Mouse (Mus musculus): Measurements from ENCODE around the gene Trim28. TPM values are rescaled to one million over a fixed set of nuclear protein-coding genes. Genes with fewer than 3 reads are reported as not detected.

The Trim28 gene
- polyA plus RNA-seq, 1 experiment from 2014 or later: 346 TPM

GRCm38 (mm10) chr7:13039181-13039580 lies 40.3 kb downstream of the Trim28 start:
- DNase-seq (ENCODE audit: low spot score) (no peak), ATAC-seq (replicated peaks; ENCODE audit: low FRiP score) (no peak)
- Histone ChIP-seq H3K9me3 (ENCODE audit: control insufficient read depth, low read length) (peaks cover 3% of the 10 kb centered on the region; the same call in 1 of the 2 replicates), H3K27me3 (replicated peaks; ENCODE audit: control insufficient read depth, insufficient read depth, low read length) (peaks cover 25% of the 10 kb centered on the region), H3K4me2 (peak overlapping the region; percentile 94), H3K4me1 (replicated peaks; ENCODE audit: control insufficient read depth, insufficient read depth, low read length) (peaks cover 33% of the 10 kb centered on the region), H3K4me3 (ENCODE audit: low read depth, low read length) (peak overlapping the region; percentile 85; the same call in 1 of the 2 replicates), H3K36me3 (ENCODE audit: control insufficient read depth, insufficient read depth, low read length) (peaks cover 12% of the 10 kb centered on the region), H3K27ac (ENCODE audit: low read depth, low read length) (peak overlapping the region; percentile 98; the same call in 1 of the 2 replicates), H3K9ac (ENCODE audit: low read depth, low read length) (peak overlapping the region; percentile 99)
- 42% methylated on average over 1 of the region's 1 CpGs for WGBS

GRCm38 (mm10) chr7:13041256-13041655 lies 42.3 kb downstream of the Trim28 start:
- ATAC-seq (replicated peaks; ENCODE audit: low FRiP score) (no peak), DNase-seq (ENCODE audit: low spot score) (no peak)
- no peak overlapping the region for H3K9ac ChIP-seq (ENCODE audit: low read depth, low read length)
- no peak overlapping the region for H3K27ac ChIP-seq (ENCODE audit: low read depth, low read length)
- H3K27me3 ChIP-seq (replicated peaks; ENCODE audit: control insufficient read depth, insufficient read depth, low read length): peaks cover 37% of the 10 kb centered on the region
- H3K4me1 ChIP-seq (replicated peaks; ENCODE audit: control insufficient read depth, insufficient read depth, low read length): peaks cover 28% of the 10 kb centered on the region
- H3K4me2 ChIP-seq: no peak overlapping the region
- H3K4me3 ChIP-seq (ENCODE audit: low read depth, low read length): no peak overlapping the region
- H3K9me3 ChIP-seq (ENCODE audit: control insufficient read depth, low read length): peaks cover 3% of the 10 kb centered on the region; the same call in 1 of the 2 replicates
- H3K36me3 ChIP-seq (ENCODE audit: control insufficient read depth, insufficient read depth, low read length): no peaks in the 10 kb centered on the region; the same call in 1 of the 2 replicates
- WGBS: 65% methylated on average over 1 of the region's 1 CpGs

- no peak overlapping the region for H3K27ac ChIP-seq (ENCODE audit: low read depth, low read length)
- peaks cover 3% of the 10 kb centered on the region; the same call in 1 of the 2 replicates for H3K9me3 ChIP-seq (ENCODE audit: control insufficient read depth, low read length)
- no peak overlapping the region for H3K9ac ChIP-seq (ENCODE audit: low read depth, low read length)
- ATAC-seq (replicated peaks; ENCODE audit: low FRiP score) (no peak), DNase-seq (ENCODE audit: low spot score) (no peak)
- no peak overlapping the region for H3K4me3 ChIP-seq (ENCODE audit: low read depth, low read length)
- peaks cover 37% of the 10 kb centered on the region for H3K27me3 ChIP-seq (replicated peaks; ENCODE audit: control insufficient read depth, insufficient read depth, low read length)
- H3K36me3 ChIP-seq (ENCODE audit: control insufficient read depth, insufficient read depth, low read length): no peaks in the 10 kb centered on the region
- WGBS: 73% methylated on average over 6 of the region's 6 CpGs
- peaks cover 22% of the 10 kb centered on the region for H3K4me1 ChIP-seq (replicated peaks; ENCODE audit: control insufficient read depth, insufficient read depth, low read length)
- H3K4me2 ChIP-seq: no peak overlapping the region
Measured at GRCm38 (mm10) chr7:13042511-13042910, 43.6 kb downstream of the Trim28 start.

- ATAC-seq (replicated peaks; ENCODE audit: low FRiP score) (no peak), DNase-seq (ENCODE audit: low spot score) (no peak)
- Histone ChIP-seq H3K4me1 (replicated peaks; ENCODE audit: control insufficient read depth, insufficient read depth, low read length) (peaks cover 22% of the 10 kb centered on the region), H3K27me3 (replicated peaks; ENCODE audit: control insufficient read depth, insufficient read depth, low read length) (peaks cover 37% of the 10 kb centered on the region), H3K9me3 (ENCODE audit: control insufficient read depth, low read length) (peaks cover 3% of the 10 kb centered on the region; the same call in 1 of the 2 replicates), H3K36me3 (ENCODE audit: control insufficient read depth, insufficient read depth, low read length) (no peaks in the 10 kb centered on the region), H3K4me2 (peak overlapping the region; percentile 77), H3K4me3 (ENCODE audit: low read depth, low read length) (peak overlapping the region; percentile 49), H3K9ac (ENCODE audit: low read depth, low read length) (no peak overlapping the region), H3K27ac (ENCODE audit: low read depth, low read length) (no peak overlapping the region)
- 38% methylated on average over 16 of the region's 16 CpGs for WGBS
Measured at GRCm38 (mm10) chr7:13043120-13043444, 44.2 kb downstream of the Trim28 start.

GRCm38 (mm10) chr7:13043445-13044253 lies 44.7 kb downstream of the Trim28 start:
- peaks cover 37% of the 10 kb centered on the region for H3K27me3 ChIP-seq (replicated peaks; ENCODE audit: control insufficient read depth, insufficient read depth, low read length)
- H3K9ac ChIP-seq (ENCODE audit: low read depth, low read length): peak overlapping the region; percentile 52
- peaks cover 3% of the 10 kb centered on the region; the same call in 1 of the 2 replicates for H3K9me3 ChIP-seq (ENCODE audit: control insufficient read depth, low read length)
- DNase-seq (ENCODE audit: low spot score) (peak; percentile 58), ATAC-seq (replicated peaks; ENCODE audit: low FRiP score) (no peak; the same call in 1 of the 2 replicates)
- H3K36me3 ChIP-seq (ENCODE audit: control insufficient read depth, insufficient read depth, low read length): no peaks in the 10 kb centered on the region
- peak overlapping the region; percentile 49 for H3K4me3 ChIP-seq (ENCODE audit: low read depth, low read length)
- no peak overlapping the region for H3K27ac ChIP-seq (ENCODE audit: low read depth, low read length)
- 4% methylated on average over 88 of the region's 88 CpGs for WGBS
- H3K4me2 ChIP-seq: peak overlapping the region; percentile 77
- peaks cover 21% of the 10 kb centered on the region for H3K4me1 ChIP-seq (replicated peaks; ENCODE audit: control insufficient read depth, insufficient read depth, low read length)

GRCm38 (mm10) chr7:13044254-13044625 lies 45.3 kb downstream of the Trim28 start:
- Histone ChIP-seq H3K4me3 (ENCODE audit: low read depth, low read length) (peak overlapping the region; percentile 49), H3K36me3 (ENCODE audit: control insufficient read depth, insufficient read depth, low read length) (no peaks in the 10 kb centered on the region), H3K9ac (ENCODE audit: low read depth, low read length) (peak overlapping the region; percentile 52), H3K27ac (ENCODE audit: low read depth, low read length) (no peak overlapping the region), H3K27me3 (replicated peaks; ENCODE audit: control insufficient read depth, insufficient read depth, low read length) (peaks cover 37% of the 10 kb centered on the region), H3K4me1 (replicated peaks; ENCODE audit: control insufficient read depth, insufficient read depth, low read length) (peaks cover 15% of the 10 kb centered on the region), H3K9me3 (ENCODE audit: control insufficient read depth, low read length) (peaks cover 3% of the 10 kb centered on the region; the same call in 1 of the 2 replicates), H3K4me2 (peak overlapping the region; percentile 77)
- ATAC-seq (replicated peaks; ENCODE audit: low FRiP score) (0 out of 2 replicates have a peak, but pooled peaks have one; percentile 6), DNase-seq (ENCODE audit: low spot score) (peak; percentile 35)
- WGBS: 4% methylated on average over 23 of the region's 23 CpGs

- ATAC-seq (replicated peaks; ENCODE audit: low FRiP score) (peak; percentile 53; the same call in 1 of the 2 replicates), DNase-seq (ENCODE audit: low spot score) (peak; percentile 54)
- Histone ChIP-seq H3K4me3 (ENCODE audit: low read depth, low read length) (no peak overlapping the region), H3K36me3 (ENCODE audit: control insufficient read depth, insufficient read depth, low read length) (no peaks in the 10 kb centered on the region), H3K4me1 (replicated peaks; ENCODE audit: control insufficient read depth, insufficient read depth, low read length) (peaks cover 14% of the 10 kb centered on the region), H3K9me3 (ENCODE audit: control insufficient read depth, low read length) (peaks cover 3% of the 10 kb centered on the region; the same call in 1 of the 2 replicates), H3K27ac (ENCODE audit: low read depth, low read length) (no peak overlapping the region), H3K4me2 (no peak overlapping the region), H3K27me3 (replicated peaks; ENCODE audit: control insufficient read depth, insufficient read depth, low read length) (peaks cover 37% of the 10 kb centered on the region), H3K9ac (ENCODE audit: low read depth, low read length) (no peak overlapping the region)
- WGBS: 9% methylated on average over 2 of the region's 2 CpGs
Measured at GRCm38 (mm10) chr7:13046084-13046483, 47.2 kb downstream of the Trim28 start.

- WGBS: 86% methylated on average over 13 of the region's 13 CpGs
- no peaks in the 10 kb centered on the region for H3K9me3 ChIP-seq (ENCODE audit: control insufficient read depth, low read length)
- no peak overlapping the region for H3K4me2 ChIP-seq
- H3K4me1 ChIP-seq (replicated peaks; ENCODE audit: control insufficient read depth, insufficient read depth, low read length): 0 out of 2 replicates have a peak, but pooled peaks cover 3% of the 10 kb centered on the region
- no peaks in the 10 kb centered on the region for H3K27me3 ChIP-seq (replicated peaks; ENCODE audit: control insufficient read depth, insufficient read depth, low read length)
- H3K9ac ChIP-seq (ENCODE audit: low read depth, low read length): no peak overlapping the region
- ATAC-seq (replicated peaks; ENCODE audit: low FRiP score): no peak
- no peak overlapping the region for H3K4me3 ChIP-seq (ENCODE audit: low read depth, low read length)
- peak; percentile 31 for DNase-seq (ENCODE audit: low spot score)
- 0 out of 2 replicates have a peak, but pooled peaks cover 2% of the 10 kb centered on the region for H3K36me3 ChIP-seq (ENCODE audit: control insufficient read depth, insufficient read depth, low read length)
- no peak overlapping the region for H3K27ac ChIP-seq (ENCODE audit: low read depth, low read length)
Measured at GRCm38 (mm10) chr7:13053001-13053400, 54.1 kb downstream of the Trim28 start.

All from liver, embryonic 11.5 days (tissue).